Mouse (Mus musculus) ZHBTc4 (cell line): ENCODE results near the gene Cacna1i.
A peak's percentile ranks its signal among the peaks of the same experiment; 100 is the strongest.

Experiments used
- DNase-seq: peaks from one replicate; pipeline ENCODE4 v3.0.0-alpha.2; 2011; ENCODE audit warnings: low read depth, low spot score

Gene Cacna1i

GRCm38 (mm10) chr15:80271858-80272396, 15.1 kb upstream of the Cacna1i start:
- DNase-seq: peak; percentile 74

- DNase-seq: no peak
Measured at GRCm38 (mm10) chr15:80277107-80277506, 9.9 kb upstream of the Cacna1i start.

DNA sequence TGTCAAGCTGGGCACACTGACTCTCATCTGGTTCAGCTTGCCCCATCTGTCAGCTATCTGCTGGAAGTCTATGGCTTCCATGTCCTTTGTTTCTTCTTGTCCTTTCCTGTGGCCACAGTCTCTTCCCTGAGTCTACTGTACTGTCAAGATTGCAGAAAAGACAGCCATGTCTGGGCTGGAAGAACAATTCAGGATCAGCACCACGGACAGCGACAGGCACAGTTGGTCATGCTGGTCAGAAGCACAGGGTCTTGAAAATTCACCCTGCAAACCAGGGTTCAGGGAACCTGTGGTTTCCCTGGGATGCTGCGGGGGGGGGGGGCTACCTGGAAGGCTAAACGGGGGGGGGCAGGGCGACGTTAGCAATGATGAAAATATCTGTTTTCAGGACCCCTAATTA, 9.4 kb upstream of the Cacna1i start:
- DNase-seq: peak; percentile 79

GRCm38 (mm10) chr15:80278121-80278759, 8.8 kb upstream of the Cacna1i start:
- DNase-seq: no peak

GRCm38 (mm10) chr15:80279053-80279452, 8.0 kb upstream of the Cacna1i start:
- no peak for DNase-seq

- DNase-seq: peak; percentile 85
Measured at GRCm38 (mm10) chr15:80280646-80281045, 6.4 kb upstream of the Cacna1i start.

DNA sequence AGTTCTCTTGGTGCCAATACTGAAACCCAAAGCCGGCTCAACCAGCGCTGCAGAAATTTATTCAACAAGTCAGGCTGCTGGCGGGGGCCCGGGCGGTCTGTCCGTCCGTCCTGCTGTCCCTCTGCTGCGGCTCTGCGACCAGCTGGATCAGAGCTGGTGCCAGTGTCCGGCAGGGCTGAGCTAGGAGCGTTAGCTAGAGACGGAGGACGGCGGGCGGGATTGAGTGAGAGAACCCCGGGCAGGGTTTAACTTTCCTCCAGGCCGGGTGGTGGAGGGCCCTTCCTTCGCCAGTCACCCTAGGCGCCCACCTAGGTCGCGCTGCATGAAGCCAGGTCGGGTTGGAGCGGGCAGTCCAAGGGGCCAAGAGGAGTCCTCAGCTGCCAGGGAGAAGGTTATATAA, 998 bp downstream of the Cacna1i start:
- peak; percentile 40 for DNase-seq

- DNase-seq: peak; percentile 97
Measured at GRCm38 (mm10) chr15:80289436-80289835, 2.4 kb downstream of the Cacna1i start.

GRCm38 (mm10) chr15:80297146-80297545, 10.1 kb downstream of the Cacna1i start:
- peak; percentile 50 for DNase-seq

- DNase-seq: no peak
Measured at GRCm38 (mm10) chr15:80303779-80304178, 16.7 kb downstream of the Cacna1i start.

- no peak for DNase-seq
Measured at GRCm38 (mm10) chr15:80304188-80304587, 17.1 kb downstream of the Cacna1i start.

- no peak for DNase-seq
Measured at GRCm38 (mm10) chr15:80306146-80306545, 19.1 kb downstream of the Cacna1i start.

GRCm38 (mm10) chr15:80314731-80315130, 27.7 kb downstream of the Cacna1i start:
- DNase-seq: no peak

GRCm38 (mm10) chr15:80316966-80317634, 30.1 kb downstream of the Cacna1i start:
- no peak for DNase-seq

DNA sequence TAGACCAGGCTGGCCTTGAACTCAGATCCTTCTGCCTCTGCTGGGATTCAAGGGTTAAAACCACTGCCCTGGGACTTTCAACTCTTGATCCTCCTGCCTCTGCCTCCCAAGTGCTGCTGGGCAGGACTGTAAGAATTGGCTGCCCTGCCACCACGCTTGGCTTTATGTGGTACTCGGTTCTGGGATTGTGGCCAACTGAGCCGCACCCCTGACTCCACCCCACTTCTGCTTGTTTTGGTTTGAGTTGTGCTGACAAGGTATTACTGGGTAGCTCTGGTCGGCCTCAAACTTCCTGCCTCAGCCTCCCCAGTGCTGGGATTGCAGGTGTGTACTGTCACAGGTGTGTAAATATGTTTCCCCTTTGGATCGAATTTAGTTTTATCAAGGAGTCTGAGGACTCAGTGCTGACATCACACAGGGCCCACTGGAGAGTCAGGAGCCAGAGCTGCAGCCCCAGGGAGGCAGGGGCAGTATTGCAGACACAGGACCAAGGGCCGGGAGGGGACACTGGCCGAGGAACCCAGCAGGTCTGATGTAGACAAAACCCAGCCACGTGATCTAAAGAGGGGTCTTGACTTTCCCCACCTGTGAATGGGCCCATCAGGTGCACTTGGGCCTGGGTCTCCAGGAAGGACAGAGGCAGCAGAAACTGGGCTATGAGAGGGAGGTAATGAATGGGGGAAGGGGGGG, 30.9 kb downstream of the Cacna1i start:
- DNase-seq: no peak

GRCm38 (mm10) chr15:80318543-80319255, 31.7 kb downstream of the Cacna1i start:
- no peak for DNase-seq

DNA sequence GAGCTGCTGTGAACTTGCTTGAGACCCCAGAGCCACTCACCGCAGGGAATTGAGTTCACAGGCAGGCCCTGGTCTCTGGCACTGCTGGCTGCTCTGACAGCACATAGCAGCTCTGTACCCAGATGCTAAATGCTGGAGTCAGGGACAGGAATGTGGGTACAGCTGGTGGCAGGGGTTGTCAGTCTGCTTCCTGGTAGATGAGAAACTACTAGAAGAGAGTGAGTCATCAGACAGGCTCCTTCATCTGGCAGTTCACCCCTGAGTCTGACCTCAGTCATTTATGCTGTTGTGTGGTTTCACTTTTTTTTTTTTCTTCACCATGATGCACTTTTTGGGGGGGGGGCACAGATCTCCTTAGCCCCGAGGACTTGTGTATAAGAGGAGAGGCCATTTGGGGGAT, 32.3 kb downstream of the Cacna1i start:
- DNase-seq: no peak

DNA sequence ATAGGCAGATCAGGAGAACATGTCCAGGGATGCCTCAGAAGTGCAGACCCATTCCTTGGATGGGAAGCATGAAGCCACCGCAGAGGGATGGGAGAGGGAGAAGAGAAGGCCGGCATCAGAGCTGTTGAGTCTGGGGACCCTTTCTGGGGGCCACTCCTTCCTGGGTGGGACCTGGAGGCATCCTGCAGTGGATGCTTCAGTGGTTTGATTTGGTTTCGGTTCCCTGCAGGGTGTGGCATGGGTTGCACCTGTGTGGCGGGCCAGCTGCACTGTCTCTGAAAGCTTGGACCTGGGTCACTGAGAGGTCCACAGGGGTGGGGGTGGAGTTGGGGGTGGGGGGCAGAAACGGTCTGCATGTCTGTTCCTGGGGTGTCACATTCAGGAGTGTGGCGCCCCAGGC, 32.9 kb downstream of the Cacna1i start:
- no peak for DNase-seq

- no peak for DNase-seq
Measured at GRCm38 (mm10) chr15:80325207-80325606, 38.2 kb downstream of the Cacna1i start.

- no peak for DNase-seq
Measured at GRCm38 (mm10) chr15:80325756-80326155, 38.7 kb downstream of the Cacna1i start.

- DNase-seq: no peak
Measured at GRCm38 (mm10) chr15:80326947-80327346, 39.9 kb downstream of the Cacna1i start.
